Mouse (Mus musculus) lung, postnatal 0 days (tissue): ENCODE results near the gene Dscam.

Experiments used
- CTCF ChIP-seq: IDR thresholded peaks from 2 replicates; pipeline ENCODE4 v1.5.1; 2016; ENCODE audit warnings: antibody characterized with exemption, mild to moderate bottlenecking
- EP300 ChIP-seq: IDR thresholded peaks from 2 replicates; pipeline ENCODE4 v1.6.1; 2016; ENCODE audit warnings: antibody characterized with exemption, mild to moderate bottlenecking, control low read depth

DNA sequence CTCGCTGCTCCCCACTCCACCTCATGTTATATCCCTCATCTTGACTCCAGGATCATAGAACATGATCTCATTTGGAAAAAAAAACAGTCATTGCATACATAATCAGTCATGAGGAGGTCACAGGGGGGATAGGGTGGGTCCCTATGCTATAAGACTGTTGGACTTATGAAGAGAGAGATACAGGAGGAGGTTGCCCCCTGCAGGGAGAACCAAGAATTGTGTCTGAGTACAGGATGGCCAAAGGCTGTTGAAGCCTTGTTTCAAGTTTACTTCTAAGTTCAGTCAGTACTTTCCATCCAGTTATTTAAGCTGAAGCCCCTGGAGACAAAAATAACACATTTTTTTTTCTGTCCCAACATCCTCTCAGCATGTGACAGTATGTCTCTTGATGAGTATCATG lies 559.7 kb downstream of the Dscam start:
- TF ChIP-seq EP300 (no peak), CTCF (peak; percentile 59)
